Mouse (Mus musculus) forebrain, postnatal 0 days (tissue): ENCODE measurements at regions not wholly inside any gene's neighbourhood (a gene's known extent, or its start where the extent isn't known, plus 50 kb on each side); places are given as distances from the start of the nearest gene placed in this dataset.

Experiments used
- ATAC-seq: fragments of 200-750 bp; cut with Nextera tagmentation; 2 replicates; pipeline ENCODE4 v1.8.0; 2017; ENCODE audit warnings: mild to moderate bottlenecking, moderate library complexity
- DNase-seq: peaks from one replicate; pipeline ENCODE4 v3.0.0-alpha.2; 2015
- H3K27ac ChIP-seq: fragments of 300-500 bp; sonication (generic); 2 replicates; pipeline ENCODE4 v1.5.1; 2014; ENCODE audit warnings: low read depth, mild to moderate bottlenecking, antibody characterized with exemption, low read length, moderate library complexity, mixed read lengths
- H3K27me3 ChIP-seq: fragments of 300-500 bp; sonication (generic); 2 replicates; pipeline ENCODE4 v1.6.1; 2014; ENCODE audit warnings: mild to moderate bottlenecking, low read length, mixed read lengths; ENCODE audit not compliant: insufficient read depth
- H3K36me3 ChIP-seq: fragments of 300-500 bp; sonication (generic); 2 replicates; pipeline ENCODE4 v1.6.1; 2014; ENCODE audit warnings: mild to moderate bottlenecking, moderate library complexity; ENCODE audit not compliant: insufficient read depth
- H3K4me1 ChIP-seq: fragments of 300-500 bp; sonication (generic); 2 replicates; pipeline ENCODE4 v1.6.1; 2014; ENCODE audit warnings: antibody characterized with exemption; ENCODE audit not compliant: insufficient read depth
- H3K4me2 ChIP-seq: fragments of 300-500 bp; sonication (generic); 2 replicates; pipeline ENCODE4 v1.6.1; 2014; ENCODE audit warnings: low read depth, mild to moderate bottlenecking, moderate library complexity
- H3K4me3 ChIP-seq: fragments of 300-500 bp; sonication (generic); 2 replicates; pipeline ENCODE4 v1.5.1; 2014; ENCODE audit warnings: low read depth, low read length, mixed read lengths
- H3K9ac ChIP-seq: fragments of 300-500 bp; sonication (generic); 2 replicates; pipeline ENCODE4 v1.6.1; 2014; ENCODE audit warnings: mild to moderate bottlenecking
- H3K9me3 ChIP-seq: fragments of 300-500 bp; sonication (generic); 2 replicates; pipeline ENCODE4 v1.6.1; 2016; ENCODE audit warnings: low read length
- CTCF ChIP-seq: sonication (generic); IDR thresholded peaks from 2 replicates; pipeline ENCODE4 v1.5.1; 2016; ENCODE audit warnings: antibody characterized with exemption, control low read depth, low read depth
- WGBS: fragments of 180-500 bp; shearing (Covaris S2); extraction: QIAGEN DNeasy Blood & Tissue Kit; methylation state at CpG from one replicate; pipeline ENCODE4 v1.1.7; 2014; 5-methylcytosine and 5-hydroxymethylcytosine counted together

- Histone ChIP-seq H3K27ac (no peak overlapping the region), H3K4me3 (no peak overlapping the region), H3K9ac (no peak overlapping the region), H3K4me1 (no peaks in the 10 kb centered on the region), H3K27me3 (no peaks in the 10 kb centered on the region), H3K36me3 (no peaks in the 10 kb centered on the region), H3K4me2 (no peak overlapping the region), H3K9me3 (no peaks in the 10 kb centered on the region)
- DNase-seq = no peak
- ATAC-seq = no peak
- WGBS = 71% methylated on average over 11 of the region's 11 CpGs
- no peak for TF ChIP-seq CTCF
These were observed 92.2 kb upstream of the Cpsf6 start for GRCm38 (mm10) chr10:117471818-117472567.

GRCm38 (mm10) chr10:117471036-117471817 is 91.4 kb upstream of the Cpsf6 start:
- Histone ChIP-seq H3K27ac (no peak overlapping the region), H3K27me3 (no peaks in the 10 kb centered on the region), H3K4me2 (no peak overlapping the region), H3K36me3 (no peaks in the 10 kb centered on the region), H3K9ac (no peak overlapping the region), H3K4me1 (no peaks in the 10 kb centered on the region), H3K9me3 (no peaks in the 10 kb centered on the region), H3K4me3 (no peak overlapping the region)
- DNase-seq = no peak
- TF ChIP-seq CTCF = no peak
- 42% methylated on average over 8 of the region's 8 CpGs for WGBS
- no peak for ATAC-seq

- ATAC-seq = no peak
- 94% methylated on average over 2 of the region's 2 CpGs for WGBS
- H3K27me3 ChIP-seq = no peaks in the 10 kb centered on the region
These were observed 90.7 kb upstream of the Cpsf6 start for GRCm38 (mm10) chr10:117470481-117470880.

GRCm38 (mm10) chr10:117469573-117470090 is 89.8 kb upstream of the Cpsf6 start:
- Histone ChIP-seq H3K4me1 (no peaks in the 10 kb centered on the region), H3K9ac (no peak overlapping the region), H3K36me3 (no peaks in the 10 kb centered on the region), H3K9me3 (no peaks in the 10 kb centered on the region), H3K27ac (no peak overlapping the region), H3K27me3 (no peaks in the 10 kb centered on the region), H3K4me2 (no peak overlapping the region), H3K4me3 (no peak overlapping the region)
- no peak for DNase-seq
- ATAC-seq = no peak
- WGBS = 95% methylated on average over 3 of the region's 3 CpGs
- TF ChIP-seq CTCF = no peak

More at GRCm38 (mm10) chr10:117470481-117470880, 90.7 kb upstream of the Cpsf6 start:
- Histone ChIP-seq H3K4me3 (no peak overlapping the region), H3K4me2 (no peak overlapping the region), H3K36me3 (no peaks in the 10 kb centered on the region), H3K4me1 (no peaks in the 10 kb centered on the region), H3K9me3 (no peaks in the 10 kb centered on the region), H3K9ac (no peak overlapping the region), H3K27ac (no peak overlapping the region)
- DNase-seq = no peak
- no peak for TF ChIP-seq CTCF

- Histone ChIP-seq H3K9ac (no peak overlapping the region), H3K4me1 (no peaks in the 10 kb centered on the region), H3K4me3 (no peak overlapping the region), H3K27ac (no peak overlapping the region), H3K4me2 (no peak overlapping the region), H3K36me3 (no peaks in the 10 kb centered on the region), H3K9me3 (no peaks in the 10 kb centered on the region), H3K27me3 (no peaks in the 10 kb centered on the region)
- TF ChIP-seq CTCF = no peak
- ATAC-seq (no peak), DNase-seq (no peak)
- 87% methylated on average over 3 of the region's 3 CpGs for WGBS
These were observed 89.2 kb upstream of the Cpsf6 start for GRCm38 (mm10) chr10:117468931-117469572.

- H3K36me3 ChIP-seq = no peaks in the 10 kb centered on the region
- ATAC-seq = no peak
- H3K4me2 ChIP-seq = no peak overlapping the region
- 88% methylated on average over 4 of the region's 4 CpGs for WGBS
- no peaks in the 10 kb centered on the region for H3K27me3 ChIP-seq
- no peak for DNase-seq
- H3K27ac ChIP-seq = no peak overlapping the region
- TF ChIP-seq CTCF = no peak
- H3K4me1 ChIP-seq = no peaks in the 10 kb centered on the region
- no peak overlapping the region for H3K4me3 ChIP-seq
- no peaks in the 10 kb centered on the region for H3K9me3 ChIP-seq
- no peak overlapping the region for H3K9ac ChIP-seq
These were observed 88.6 kb upstream of the Cpsf6 start for GRCm38 (mm10) chr10:117468381-117468780.

GRCm38 (mm10) chr10:117467161-117467560 is 87.3 kb upstream of the Cpsf6 start:
- ATAC-seq = no peak
- Histone ChIP-seq H3K9me3 (no peaks in the 10 kb centered on the region), H3K4me1 (no peaks in the 10 kb centered on the region), H3K27me3 (no peaks in the 10 kb centered on the region), H3K36me3 (no peaks in the 10 kb centered on the region), H3K9ac (no peak overlapping the region), H3K4me2 (no peak overlapping the region), H3K4me3 (no peak overlapping the region), H3K27ac (no peak overlapping the region)
- TF ChIP-seq CTCF = no peak
- no peak for DNase-seq
- WGBS = 90% methylated on average over 8 of the region's 8 CpGs
